Mouse (Mus musculus) forebrain, embryonic 14.5 days (tissue): Measurements from ENCODE around the gene Thsd4. TPM values are rescaled to one million over a fixed set of nuclear protein-coding genes. Genes with fewer than 3 reads are reported as not detected.

ENCODE experiments used
- ATAC-seq: fragments of 200-750 bp; cut with Nextera tagmentation; 2 replicates; pipeline ENCODE4 v1.8.0; 2017; ENCODE audit warnings: mild to moderate bottlenecking, moderate library complexity
- DNase-seq: peaks from one replicate; pipeline ENCODE4 v3.0.0-alpha.2; 2015; ENCODE audit warnings: low spot score
- H3K27ac ChIP-seq: fragments of 300-500 bp; sonication (generic); 2 replicates; pipeline ENCODE4 v1.5.1; 2014; ENCODE audit warnings: low read depth, mild to moderate bottlenecking, control low read depth, low read length, moderate library complexity
- H3K27me3 ChIP-seq: fragments of 300-500 bp; sonication (generic); replicated peaks from 2 replicates; pipeline ENCODE4 v1.6.1; 2014; ENCODE audit warnings: low read length, control low read depth, mixed read lengths; ENCODE audit not compliant: control insufficient read depth, insufficient read depth
- H3K36me3 ChIP-seq: fragments of 300-500 bp; sonication (generic); 2 replicates; pipeline ENCODE4 v1.6.1; 2014; ENCODE audit warnings: low read length, control low read depth; ENCODE audit not compliant: control insufficient read depth, insufficient read depth
- H3K4me1 ChIP-seq: fragments of 300-500 bp; sonication (generic); 2 replicates; pipeline ENCODE4 v1.6.1; 2014; ENCODE audit warnings: antibody characterized with exemption, low read length, control low read depth; ENCODE audit not compliant: control insufficient read depth, insufficient read depth
- H3K4me2 ChIP-seq: fragments of 300-500 bp; sonication (generic); 2 replicates; pipeline ENCODE4 v1.6.1; 2014; ENCODE audit warnings: mild to moderate bottlenecking, control low read depth, low read length
- H3K4me3 ChIP-seq: fragments of 300-500 bp; sonication (generic); 2 replicates; pipeline ENCODE4 v1.5.1; 2014; ENCODE audit warnings: low read depth, low read length, control low read depth
- H3K9ac ChIP-seq: fragments of 300-500 bp; sonication (generic); 2 replicates; pipeline ENCODE4 v1.6.1; 2014; ENCODE audit warnings: mild to moderate bottlenecking, low read length, control low read depth, moderate library complexity
- H3K9me3 ChIP-seq: fragments of 300-500 bp; sonication (generic); replicated peaks from 2 replicates; pipeline ENCODE4 v1.6.1; 2016; ENCODE audit warnings: low read length, control low read depth, mixed read lengths; ENCODE audit not compliant: control insufficient read depth
- WGBS: fragments of 180-500 bp; shearing (Covaris S2); extraction: QIAGEN DNeasy Blood & Tissue Kit; methylation state at CpG from one replicate; pipeline ENCODE4 v1.1.7; 2014; 5-methylcytosine and 5-hydroxymethylcytosine counted together
- polyA plus RNA-seq: library from polyadenylated mRNA; unstranded; fragments of >200 nt; fragmentation: Nextera tagmentation; extraction: Ambion mirVana; gene quantifications from 2 replicates; pipeline ENCODE4 v1.2.1, GENCODE M21; 2014

Gene Thsd4
- polyA plus RNA-seq, 1 experiment from 2014 or later = 3.4 TPM

GRCm38 (mm10) chr9:59955199-59955598, 566.6 kb downstream of the Thsd4 start:
- ATAC-seq (no peak), DNase-seq (no peak)
- no peak overlapping the region for H3K9ac ChIP-seq
- no peaks in the 10 kb centered on the region for H3K9me3 ChIP-seq
- no peak overlapping the region for H3K4me2 ChIP-seq
- no peaks in the 10 kb centered on the region for H3K4me1 ChIP-seq
- H3K27ac ChIP-seq = no peak overlapping the region
- H3K36me3 ChIP-seq = no peaks in the 10 kb centered on the region
- 54% methylated on average over 3 of the region's 3 CpGs for WGBS
- H3K4me3 ChIP-seq = no peak overlapping the region
- H3K27me3 ChIP-seq = no peaks in the 10 kb centered on the region

- no peak for ATAC-seq
- 84% methylated on average over 7 of the region's 7 CpGs for WGBS
- Histone ChIP-seq H3K4me3 (no peak overlapping the region), H3K36me3 (no peaks in the 10 kb centered on the region), H3K27ac (no peak overlapping the region), H3K9ac (no peak overlapping the region), H3K9me3 (no peaks in the 10 kb centered on the region), H3K4me1 (no peaks in the 10 kb centered on the region), H3K4me2 (no peak overlapping the region), H3K27me3 (no peaks in the 10 kb centered on the region)
- DNase-seq = no peak
Observed at GRCm38 (mm10) chr9:59953556-59953955, 568.3 kb downstream of the Thsd4 start.

- no peaks in the 10 kb centered on the region for H3K4me1 ChIP-seq
- H3K27me3 ChIP-seq = no peaks in the 10 kb centered on the region
- DNase-seq = no peak
- H3K9me3 ChIP-seq = no peaks in the 10 kb centered on the region
- no peak overlapping the region for H3K9ac ChIP-seq
- no peaks in the 10 kb centered on the region for H3K36me3 ChIP-seq
- no peak overlapping the region for H3K4me3 ChIP-seq
- no peak overlapping the region for H3K27ac ChIP-seq
- WGBS = 55% methylated on average over 8 of the region's 8 CpGs
- no peak for ATAC-seq
- H3K4me2 ChIP-seq = no peak overlapping the region
Observed at GRCm38 (mm10) chr9:59952515-59953070, 569.3 kb downstream of the Thsd4 start.

- WGBS = 81% methylated on average over 4 of the region's 4 CpGs
- ATAC-seq = no peak
- H3K27ac ChIP-seq = no peak overlapping the region
Observed at GRCm38 (mm10) chr9:59951943-59952342, 569.9 kb downstream of the Thsd4 start.

GRCm38 (mm10) chr9:59951001-59951750, 570.7 kb downstream of the Thsd4 start:
- Histone ChIP-seq H3K9ac (no peak overlapping the region), H3K9me3 (no peaks in the 10 kb centered on the region), H3K36me3 (no peaks in the 10 kb centered on the region), H3K4me3 (no peak overlapping the region), H3K27ac (no peak overlapping the region), H3K4me1 (no peaks in the 10 kb centered on the region), H3K27me3 (no peaks in the 10 kb centered on the region), H3K4me2 (no peak overlapping the region)
- ATAC-seq = no peak
- no peak for DNase-seq
- 93% methylated on average over 9 of the region's 9 CpGs for WGBS

More at GRCm38 (mm10) chr9:59951943-59952342, 569.9 kb downstream of the Thsd4 start:
- Histone ChIP-seq H3K27me3 (no peaks in the 10 kb centered on the region), H3K9ac (no peak overlapping the region), H3K4me2 (no peak overlapping the region), H3K4me3 (no peak overlapping the region), H3K36me3 (no peaks in the 10 kb centered on the region), H3K9me3 (no peaks in the 10 kb centered on the region), H3K4me1 (no peaks in the 10 kb centered on the region)
- DNase-seq = no peak

- H3K9me3 ChIP-seq = no peaks in the 10 kb centered on the region
- no peak overlapping the region for H3K9ac ChIP-seq
- WGBS = 93% methylated on average over 5 of the region's 5 CpGs
- H3K4me1 ChIP-seq = no peaks in the 10 kb centered on the region
- no peak overlapping the region for H3K27ac ChIP-seq
- no peak overlapping the region for H3K4me3 ChIP-seq
- no peak for DNase-seq
- ATAC-seq = no peak
- H3K36me3 ChIP-seq = no peaks in the 10 kb centered on the region
- H3K27me3 ChIP-seq = no peaks in the 10 kb centered on the region
- H3K4me2 ChIP-seq = no peak overlapping the region
Observed at GRCm38 (mm10) chr9:59949981-59950380, 571.9 kb downstream of the Thsd4 start.

DNA sequence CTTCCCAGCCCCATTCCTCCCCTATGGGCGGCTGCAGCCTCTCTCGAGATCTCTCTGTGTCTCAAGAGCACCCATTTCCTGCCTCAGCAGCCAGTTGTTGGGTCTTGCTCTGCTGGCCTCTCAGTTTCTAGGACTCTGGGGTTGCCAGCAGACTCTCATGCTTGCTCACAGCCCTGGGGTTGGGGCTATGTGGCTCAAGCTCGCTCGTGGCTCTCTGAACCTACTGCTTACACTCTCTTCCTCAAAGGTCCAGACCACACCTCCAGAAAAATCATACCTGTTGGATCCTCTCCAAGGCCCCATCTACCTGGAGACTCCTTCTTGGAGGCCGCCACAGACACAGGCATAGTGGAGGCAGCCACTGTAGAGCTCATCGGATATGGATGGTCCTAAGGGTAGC, 572.3 kb downstream of the Thsd4 start:
- H3K9me3 ChIP-seq = no peaks in the 10 kb centered on the region
- ATAC-seq (no peak), DNase-seq (no peak)
- no peak overlapping the region for H3K9ac ChIP-seq
- no peaks in the 10 kb centered on the region for H3K36me3 ChIP-seq
- WGBS = 86% methylated on average over 6 of the region's 6 CpGs
- H3K27me3 ChIP-seq = no peaks in the 10 kb centered on the region
- H3K4me2 ChIP-seq = no peak overlapping the region
- H3K4me1 ChIP-seq = no peaks in the 10 kb centered on the region
- H3K27ac ChIP-seq = no peak overlapping the region
- H3K4me3 ChIP-seq = no peak overlapping the region

- H3K27me3 ChIP-seq = no peaks in the 10 kb centered on the region
- H3K36me3 ChIP-seq = no peaks in the 10 kb centered on the region
- no peak for ATAC-seq
- no peak overlapping the region for H3K27ac ChIP-seq
- DNase-seq = no peak
- H3K4me3 ChIP-seq = no peak overlapping the region
- no peaks in the 10 kb centered on the region for H3K4me1 ChIP-seq
- no peaks in the 10 kb centered on the region for H3K9me3 ChIP-seq
- WGBS = 88% methylated on average over 17 of the region's 17 CpGs
- no peak overlapping the region for H3K4me2 ChIP-seq
- H3K9ac ChIP-seq = no peak overlapping the region
Observed at GRCm38 (mm10) chr9:59948691-59949250, 573.1 kb downstream of the Thsd4 start.

DNA sequence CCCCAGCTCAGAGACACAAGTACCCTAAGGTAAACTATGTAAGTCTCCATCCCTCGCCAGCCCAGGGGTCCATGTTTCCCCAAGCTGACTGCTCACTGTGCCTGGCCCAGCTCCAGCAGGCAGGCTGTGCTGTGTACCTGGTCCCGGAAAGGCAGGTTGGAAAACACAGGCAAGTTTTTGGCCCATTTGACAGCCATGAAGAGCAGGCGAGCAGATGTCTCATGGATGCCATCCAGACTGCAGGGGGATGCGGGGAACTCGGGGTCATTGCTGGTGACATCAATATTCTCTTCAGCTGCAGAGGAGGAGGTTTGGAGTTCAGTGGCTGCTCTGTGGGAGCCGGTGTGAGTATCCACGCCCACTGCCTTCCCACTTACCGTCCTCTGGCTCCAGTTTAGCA, 573.6 kb downstream of the Thsd4 start:
- H3K36me3 ChIP-seq = no peaks in the 10 kb centered on the region
- no peak overlapping the region for H3K9ac ChIP-seq
- no peak for ATAC-seq
- H3K9me3 ChIP-seq = no peaks in the 10 kb centered on the region
- 80% methylated on average over 8 of the region's 8 CpGs for WGBS
- no peaks in the 10 kb centered on the region for H3K27me3 ChIP-seq
- H3K27ac ChIP-seq = no peak overlapping the region
- no peak for DNase-seq
- no peaks in the 10 kb centered on the region for H3K4me1 ChIP-seq
- no peak overlapping the region for H3K4me2 ChIP-seq
- H3K4me3 ChIP-seq = no peak overlapping the region
